Mouse (Mus musculus): ENCODE measurements around the gene Tmem198. TPM values are rescaled to one million over a fixed set of nuclear protein-coding genes. Genes with fewer than 3 reads are reported as not detected.

Tmem198 gene
- total RNA-seq, 1 experiment from 2014 or later, result 0.86 TPM

DNA sequence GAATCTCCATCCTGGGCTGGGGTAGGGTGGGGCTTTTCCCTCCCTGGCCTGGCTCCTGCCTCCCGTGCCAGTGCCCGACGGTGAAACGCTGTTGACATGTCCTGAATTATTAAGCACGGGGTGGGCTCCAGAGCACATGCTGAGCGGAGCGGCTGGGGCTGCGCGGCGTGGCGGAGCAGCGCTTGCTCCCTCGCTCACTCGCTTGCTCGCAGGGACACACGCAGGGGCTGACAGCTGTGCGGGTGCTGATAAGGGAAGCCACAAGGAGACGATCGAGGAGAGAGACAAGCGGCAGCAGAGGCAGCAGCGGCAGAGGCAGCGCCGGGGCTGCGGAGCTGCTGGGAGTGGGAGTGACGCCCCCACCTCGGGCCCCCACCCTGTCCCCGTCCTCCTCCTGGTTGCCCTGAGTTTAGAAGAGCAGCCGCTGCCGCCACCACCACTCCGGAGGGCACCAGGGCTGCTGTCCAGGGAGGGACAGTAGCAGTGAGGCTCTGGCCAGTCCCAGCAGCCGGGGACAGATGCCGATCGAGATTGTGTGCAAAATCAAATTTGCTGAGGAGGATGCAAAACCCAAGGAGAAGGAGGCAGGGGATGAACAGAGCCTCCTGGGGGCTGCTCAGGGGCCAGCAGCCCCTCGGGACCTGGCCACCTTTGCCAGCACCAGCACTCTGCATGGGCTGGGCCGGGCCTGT lies 28.9 kb upstream of the Tmem198 start, which contains the start of gene Asic4:
Gene Asic4 (plus strand): TSS at position 123 of the 692 bp plus-strand sequence.
- no peak for ATAC-seq (replicated peaks; ENCODE audit: insufficient number of reproducible peaks, low FRiP score, low TSS enrichment, poor library complexity, severe bottlenecking)

GRCm38 (mm10) chr1:75451900-75452299 lies 27.4 kb upstream of the Tmem198 start:
- ATAC-seq (replicated peaks; ENCODE audit: insufficient number of reproducible peaks, low FRiP score, low TSS enrichment, poor library complexity, severe bottlenecking), result no peak

DNA sequence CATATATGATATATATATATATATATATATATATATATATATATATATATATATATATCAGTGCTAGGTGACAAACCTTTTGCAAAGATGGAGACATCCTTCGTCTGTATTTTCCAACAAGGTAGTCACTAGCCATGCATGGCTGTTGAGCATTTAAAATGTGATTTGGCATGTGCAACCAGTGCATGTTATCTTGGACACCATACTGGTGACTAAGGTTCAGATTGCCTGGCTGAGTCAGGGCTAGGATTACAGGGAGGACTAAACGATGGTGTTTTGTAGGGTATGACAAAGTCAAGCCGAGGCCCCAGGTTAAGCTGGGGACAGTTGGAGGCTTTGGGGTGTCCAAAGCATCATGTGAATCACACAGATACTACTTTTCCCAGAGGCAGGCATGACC lies 23.9 kb upstream of the Tmem198 start:
- no peak for ATAC-seq (replicated peaks; ENCODE audit: insufficient number of reproducible peaks, low FRiP score, low TSS enrichment, poor library complexity, severe bottlenecking)

DNA sequence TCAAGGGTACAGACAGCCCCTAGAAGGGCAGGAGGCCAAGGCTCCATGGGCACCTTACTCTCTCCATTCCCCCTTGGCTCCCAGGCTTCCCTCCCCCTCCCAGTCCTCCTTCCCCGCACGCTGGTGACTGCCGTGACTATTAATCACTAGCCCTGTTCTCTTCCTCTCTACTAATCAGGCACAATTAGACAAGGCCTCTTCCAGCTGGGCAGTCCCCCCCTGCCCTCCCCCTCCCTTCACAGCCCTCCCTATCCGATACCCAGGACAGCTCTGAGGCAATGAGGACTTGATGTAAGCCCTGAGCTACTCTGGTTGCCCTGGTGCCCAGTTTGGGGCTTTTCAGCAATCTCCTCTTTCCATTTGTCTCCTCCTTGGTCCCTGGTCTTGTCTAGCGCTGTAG lies 23.4 kb upstream of the Tmem198 start:
- ATAC-seq (replicated peaks; ENCODE audit: insufficient number of reproducible peaks, low FRiP score, low TSS enrichment, poor library complexity, severe bottlenecking), result no peak

DNA sequence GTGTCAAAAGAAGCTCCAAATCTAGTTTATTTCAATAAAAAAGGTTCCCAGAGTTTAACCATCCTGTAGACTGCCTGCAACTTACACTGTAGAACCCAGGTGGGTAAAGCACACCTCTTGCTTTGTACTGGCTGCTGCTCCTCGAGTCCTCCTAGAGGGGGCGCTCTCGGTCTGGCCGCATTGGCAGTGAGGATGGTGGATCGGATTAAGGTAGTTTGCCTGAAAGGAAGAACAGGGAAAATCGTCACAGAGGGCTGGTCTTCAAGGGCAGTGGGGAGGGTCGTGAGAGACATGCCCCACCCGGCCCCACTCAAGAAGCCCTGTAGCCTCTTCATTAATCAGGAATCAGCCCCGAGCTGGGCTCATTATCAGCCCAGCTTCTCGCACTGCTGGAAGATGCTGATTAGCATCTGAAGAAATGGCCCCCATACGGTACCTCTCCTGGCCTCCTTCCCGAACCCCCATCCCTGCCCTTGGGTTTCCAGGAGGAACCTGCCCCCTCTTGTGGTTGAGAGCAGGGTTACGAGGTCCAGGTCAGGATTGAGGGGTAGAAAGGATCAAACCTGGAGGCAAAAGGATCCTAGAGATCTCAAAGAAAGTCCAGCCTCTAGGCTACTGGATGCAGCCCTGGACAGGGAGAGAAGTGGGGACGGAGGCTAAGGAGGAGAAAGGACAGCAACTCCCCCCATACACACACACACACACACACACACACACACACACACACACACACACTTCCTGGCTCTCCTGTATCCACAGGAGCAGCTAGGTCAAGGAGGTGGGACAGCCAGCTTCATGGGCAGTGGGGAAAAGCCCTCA lies 22.4 kb upstream of the Tmem198 start:
- no peak for ATAC-seq (replicated peaks; ENCODE audit: insufficient number of reproducible peaks, low FRiP score, low TSS enrichment, poor library complexity, severe bottlenecking)

DNA sequence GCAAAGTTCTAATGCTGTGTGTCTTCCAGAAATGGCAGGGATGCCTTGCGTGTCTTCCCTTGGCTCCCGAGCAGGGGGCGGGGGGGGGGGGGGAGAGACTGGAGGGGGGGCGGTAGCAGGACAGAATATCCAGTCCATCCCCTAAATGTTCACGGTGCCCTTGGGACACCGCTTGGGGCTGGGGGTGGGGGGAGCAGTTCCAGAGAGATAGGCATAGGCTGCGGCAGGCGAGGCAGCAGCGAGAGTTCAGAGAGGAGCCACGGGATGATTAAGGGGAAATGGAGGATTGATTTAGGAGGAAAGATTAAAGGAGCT lies 21.7 kb upstream of the Tmem198 start:
- no peak for ATAC-seq (replicated peaks; ENCODE audit: insufficient number of reproducible peaks, low FRiP score, low TSS enrichment, poor library complexity, severe bottlenecking)

DNA sequence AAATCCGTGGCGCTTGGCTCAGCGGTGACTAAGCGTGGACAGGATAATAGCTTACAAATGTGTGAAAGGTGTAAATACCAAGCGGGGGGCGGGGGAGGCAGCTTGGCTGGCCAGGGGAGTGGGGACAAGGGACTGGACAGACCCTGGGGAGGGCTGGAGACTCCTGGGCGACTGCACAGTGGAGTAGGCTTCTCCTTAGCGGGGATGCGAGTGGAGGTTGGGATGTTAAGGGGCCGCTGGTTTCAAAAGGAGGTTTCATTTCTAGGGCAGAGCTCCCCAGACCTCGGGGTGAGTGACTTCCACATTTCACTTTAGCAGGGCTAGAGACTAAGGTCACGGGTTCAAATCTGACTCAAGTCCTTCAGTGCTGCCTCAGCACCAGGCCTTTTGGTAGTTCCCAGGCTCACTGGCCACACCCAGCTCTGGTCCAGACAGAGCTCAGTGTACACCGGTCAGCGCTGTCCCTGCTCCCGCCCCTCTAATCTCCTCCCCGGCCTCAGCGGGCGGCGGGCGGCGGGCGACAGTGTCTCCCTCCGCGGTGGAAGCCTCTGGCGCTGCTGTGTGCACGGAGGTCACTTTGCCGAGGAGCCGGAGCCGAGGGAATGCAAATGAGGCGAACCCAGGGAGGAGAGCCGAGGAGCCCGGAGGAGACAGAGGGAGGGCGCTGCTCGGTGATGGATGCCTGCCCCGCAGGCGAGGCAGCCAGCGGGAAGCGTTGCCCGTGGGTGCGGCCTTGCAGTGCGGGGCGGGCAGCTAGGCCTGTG lies 21.1 kb upstream of the Tmem198 start:
- ATAC-seq (replicated peaks; ENCODE audit: insufficient number of reproducible peaks, low FRiP score, low TSS enrichment, poor library complexity, severe bottlenecking), result no peak

- no peak for ATAC-seq (replicated peaks; ENCODE audit: insufficient number of reproducible peaks, low FRiP score, low TSS enrichment, poor library complexity, severe bottlenecking)
Measured at GRCm38 (mm10) chr1:75458789-75459684, 20.3 kb upstream of the Tmem198 start.

DNA sequence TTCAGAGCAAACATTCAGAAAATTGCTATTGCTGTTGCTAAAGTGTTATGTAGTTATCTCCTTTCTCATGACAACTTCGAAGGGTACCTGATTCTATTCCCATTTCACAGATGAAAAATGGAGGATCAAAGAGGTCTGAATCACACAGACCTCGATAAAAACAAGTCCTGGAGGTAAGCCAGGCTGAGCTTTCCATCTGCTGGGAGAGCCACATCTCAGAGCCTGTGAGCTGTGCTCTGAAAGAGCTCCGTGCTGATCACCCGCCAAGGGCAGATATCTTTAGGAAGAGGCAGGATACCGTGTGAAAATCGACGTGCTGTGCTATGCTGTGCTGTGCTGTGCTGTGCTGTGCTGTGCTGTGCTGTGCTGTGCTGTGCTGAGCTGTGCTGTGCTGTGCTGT lies 19.0 kb upstream of the Tmem198 start:
- no peak for ATAC-seq (replicated peaks; ENCODE audit: insufficient number of reproducible peaks, low FRiP score, low TSS enrichment, poor library complexity, severe bottlenecking)

DNA sequence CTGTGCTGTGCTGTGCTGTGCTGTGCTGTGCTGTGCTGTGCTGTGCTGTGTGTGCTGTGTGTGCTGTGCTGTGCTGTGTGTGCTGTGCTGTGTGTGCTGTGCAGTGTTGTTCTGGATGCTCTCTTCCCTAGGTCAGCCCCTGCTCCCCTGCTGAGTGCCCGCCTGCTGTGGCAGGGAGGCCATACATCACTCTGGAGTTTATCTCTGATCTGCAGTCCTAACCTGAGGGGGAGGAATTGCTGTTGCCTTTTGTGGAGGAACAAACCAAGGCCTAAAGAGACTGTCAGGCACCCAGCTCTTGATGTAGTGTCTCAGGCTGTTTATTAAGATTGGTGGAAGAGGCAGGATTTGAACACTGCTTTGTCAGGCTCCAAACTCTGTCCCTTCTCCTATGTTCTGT lies 16.7 kb upstream of the Tmem198 start:
- no peak for ATAC-seq (replicated peaks; ENCODE audit: insufficient number of reproducible peaks, low FRiP score, low TSS enrichment, poor library complexity, severe bottlenecking)

DNA sequence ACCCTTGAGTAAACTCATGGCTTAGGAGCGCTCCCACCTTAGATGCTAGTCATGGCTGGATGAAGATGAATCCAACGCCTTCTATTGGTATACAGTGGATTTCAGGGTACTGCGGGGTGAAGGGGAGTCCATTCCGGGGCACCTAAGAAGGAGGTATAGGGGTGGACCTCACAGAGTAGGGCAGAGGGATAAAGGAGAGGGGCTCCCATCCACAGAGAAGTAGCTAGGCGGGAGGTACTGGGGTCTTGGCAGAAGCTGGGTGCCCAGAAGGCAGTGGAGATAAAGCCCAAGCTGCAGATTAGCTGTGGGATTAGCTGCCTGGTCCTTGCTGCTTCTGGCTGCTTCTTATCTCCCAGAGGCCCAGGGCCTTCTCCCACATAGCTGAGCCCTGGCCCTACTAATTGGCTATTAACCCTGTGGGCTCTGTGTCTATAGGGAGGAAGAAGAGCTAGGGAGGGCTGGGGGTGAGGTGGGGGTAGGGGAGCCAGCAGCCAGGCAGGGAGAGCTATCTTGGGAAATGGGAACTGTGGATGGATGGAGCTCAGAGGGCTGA lies 15.6 kb upstream of the Tmem198 start:
- no peak for ATAC-seq (replicated peaks; ENCODE audit: insufficient number of reproducible peaks, low FRiP score, low TSS enrichment, poor library complexity, severe bottlenecking)

DNA sequence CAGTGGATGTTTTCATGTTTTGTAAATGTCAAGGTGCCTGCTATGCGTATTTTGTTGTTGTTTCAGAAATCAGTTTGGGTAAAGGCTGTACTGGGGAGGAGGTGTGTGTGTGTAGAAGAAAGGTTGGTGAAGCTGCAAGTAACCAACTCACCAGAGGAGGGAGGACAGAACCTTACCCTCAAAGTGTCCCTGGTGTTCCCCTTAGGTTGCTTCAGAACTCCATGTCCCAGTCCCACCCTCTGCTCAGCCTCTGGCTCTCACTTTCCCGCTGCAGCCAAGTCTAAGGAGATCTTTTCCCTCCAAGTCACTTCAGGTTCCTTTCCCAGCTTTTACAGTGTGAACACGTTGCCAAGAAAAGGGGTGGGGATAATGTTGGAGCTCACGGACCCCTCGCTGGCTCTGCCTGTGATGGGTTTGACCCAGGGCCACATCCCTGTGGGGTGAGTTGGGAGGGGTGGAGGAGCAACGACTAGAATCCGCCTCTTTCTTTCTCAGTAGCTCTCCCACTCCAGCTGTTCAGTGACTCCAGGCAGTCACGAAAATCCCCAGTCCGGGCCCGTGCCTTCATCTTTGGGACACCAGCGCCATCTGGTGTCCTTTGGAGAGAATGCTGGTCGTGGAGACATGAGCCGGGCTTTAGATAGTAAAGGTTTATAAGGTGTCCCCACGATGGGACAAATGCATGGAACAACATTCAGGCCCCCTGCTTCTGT lies 12.0 kb upstream of the Tmem198 start:
- ATAC-seq (replicated peaks; ENCODE audit: insufficient number of reproducible peaks, low FRiP score, low TSS enrichment, poor library complexity, severe bottlenecking), result 0 out of 2 replicates have a peak, but pooled peaks have one; percentile 52

DNA sequence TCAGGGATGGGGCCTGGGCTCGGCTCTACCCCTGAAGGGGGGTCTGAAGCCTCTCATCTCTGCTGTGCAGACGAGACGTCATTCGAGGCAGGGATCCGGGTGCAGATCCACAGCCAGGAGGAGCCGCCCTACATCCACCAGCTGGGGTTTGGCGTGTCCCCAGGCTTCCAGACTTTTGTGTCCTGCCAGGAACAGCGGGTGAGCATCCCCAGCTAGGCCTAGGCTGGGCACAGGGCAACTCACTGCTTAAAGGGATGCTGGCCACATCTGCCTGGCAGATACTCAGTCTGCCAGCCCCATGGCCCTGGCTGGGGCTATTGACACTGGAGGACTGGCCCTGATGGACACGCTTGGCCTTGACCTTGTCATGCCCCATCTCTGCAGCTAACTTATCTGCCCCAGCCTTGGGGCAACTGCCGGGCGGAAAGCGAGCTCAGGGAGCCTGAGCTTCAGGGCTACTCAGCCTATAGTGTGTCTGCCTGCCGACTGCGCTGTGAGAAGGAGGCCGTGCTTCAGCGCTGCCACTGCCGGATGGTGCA lies 10.0 kb upstream of the Tmem198 start:
- ATAC-seq (replicated peaks; ENCODE audit: insufficient number of reproducible peaks, low FRiP score, low TSS enrichment, poor library complexity, severe bottlenecking), result no peak

- ATAC-seq (replicated peaks; ENCODE audit: insufficient number of reproducible peaks, low FRiP score, low TSS enrichment, poor library complexity, severe bottlenecking), result no peak
Measured at GRCm38 (mm10) chr1:75476441-75476840, 2.9 kb upstream of the Tmem198 start.

DNA sequence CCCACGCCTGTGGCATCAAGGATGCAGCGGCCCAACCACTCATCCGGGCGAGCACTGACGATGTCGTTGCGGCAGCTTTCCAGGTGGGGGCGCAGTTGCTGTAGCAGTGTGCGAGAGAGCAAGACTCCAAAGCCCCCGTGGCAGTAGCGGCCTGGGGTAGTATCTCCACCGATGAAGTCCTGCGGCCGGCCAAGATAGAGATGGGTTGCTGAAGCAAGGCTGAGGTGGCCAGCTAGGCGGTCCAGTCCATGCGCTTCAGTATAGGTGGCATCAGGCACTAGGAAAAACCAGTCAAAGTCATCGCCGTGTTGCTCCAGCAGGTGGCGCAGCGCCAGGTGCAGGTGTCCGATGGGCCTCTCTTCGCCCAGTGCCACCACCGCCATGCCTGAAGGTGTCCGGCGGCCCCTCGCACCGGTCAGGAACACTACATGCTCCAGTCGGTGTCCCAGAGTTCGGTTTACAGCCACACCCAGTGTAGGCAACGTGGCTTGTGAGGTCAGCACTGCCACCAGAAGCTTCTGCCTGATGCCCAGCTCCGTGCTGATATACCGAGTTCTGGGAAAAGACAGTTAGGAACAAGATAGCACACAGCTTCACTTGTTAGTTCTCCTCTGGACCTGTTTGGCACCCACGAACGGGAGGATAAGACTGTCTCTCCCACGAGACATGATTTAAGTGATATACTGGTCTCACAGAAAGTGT lies 1.9 kb upstream of the Tmem198 start:
- peak; percentile 24 for ATAC-seq (replicated peaks; ENCODE audit: insufficient number of reproducible peaks, low FRiP score, low TSS enrichment, poor library complexity, severe bottlenecking)

DNA sequence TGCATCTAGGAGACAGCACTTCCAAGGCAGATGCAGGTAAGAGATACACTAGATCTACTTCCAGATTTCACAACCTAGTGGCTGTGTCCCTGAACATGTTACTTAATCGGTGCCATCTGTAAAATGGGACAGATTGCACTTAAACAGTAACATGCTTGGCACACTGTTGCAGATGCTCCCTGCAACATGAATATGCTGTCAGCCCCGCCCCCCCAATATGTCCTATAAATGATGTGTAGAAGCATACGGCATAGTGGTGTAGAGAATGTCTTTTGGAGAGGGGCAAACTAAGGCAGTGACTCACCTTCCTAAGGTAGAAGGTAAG lies 1.4 kb upstream of the Tmem198 start:
- ATAC-seq (replicated peaks; ENCODE audit: insufficient number of reproducible peaks, low FRiP score, low TSS enrichment, poor library complexity, severe bottlenecking), result no peak

- ATAC-seq (replicated peaks; ENCODE audit: insufficient number of reproducible peaks, low FRiP score, low TSS enrichment, poor library complexity, severe bottlenecking), result no peak
Measured at GRCm38 (mm10) chr1:75478497-75478896, 835 bp upstream of the Tmem198 start.

All from monocyte, adult 5-6 weeks (primary cell).